Mouse (Mus musculus) intestine, postnatal 0 days (tissue): ENCODE results near the gene Nudt4. TPM values are rescaled to one million over a fixed set of nuclear protein-coding genes. Genes with fewer than 3 reads are reported as not detected.

Source experiments
- ATAC-seq: fragments of 200-750 bp; cut with Nextera tagmentation; 2 replicates; pipeline ENCODE4 v1.8.0; 2017; ENCODE audit warnings: mild to moderate bottlenecking, moderate TSS enrichment, moderate library complexity
- H3K27ac ChIP-seq: fragments of 300-500 bp; sonication (generic); 2 replicates; pipeline ENCODE4 v1.5.1; 2014; ENCODE audit warnings: mild to moderate bottlenecking, low read depth, low read length, moderate library complexity
- H3K27me3 ChIP-seq: fragments of 300-500 bp; sonication (generic); replicated peaks from 2 replicates; pipeline ENCODE4 v1.6.1; 2014; ENCODE audit warnings: low read length, mixed read lengths; ENCODE audit not compliant: control insufficient read depth, insufficient read depth
- H3K36me3 ChIP-seq: fragments of 300-500 bp; sonication (generic); 2 replicates; pipeline ENCODE4 v1.6.1; 2014; ENCODE audit warnings: mild to moderate bottlenecking, moderate library complexity; ENCODE audit not compliant: control insufficient read depth, insufficient read depth
- H3K4me1 ChIP-seq: fragments of 300-500 bp; sonication (generic); replicated peaks from 2 replicates; pipeline ENCODE4 v1.6.1; 2014; ENCODE audit warnings: antibody characterized with exemption, low read length, mixed read lengths; ENCODE audit not compliant: control insufficient read depth, insufficient read depth
- H3K4me2 ChIP-seq: fragments of 300-500 bp; sonication (generic); replicated peaks from 2 replicates; pipeline ENCODE4 v1.6.1; 2014; ENCODE audit warnings: low read depth, mild to moderate bottlenecking, moderate library complexity
- H3K4me3 ChIP-seq: fragments of 300-500 bp; sonication (generic); 2 replicates; pipeline ENCODE4 v1.5.1; 2014; ENCODE audit warnings: low read depth, low read length
- H3K9ac ChIP-seq: fragments of 300-500 bp; sonication (generic); 2 replicates; pipeline ENCODE4 v1.6.1; 2014; ENCODE audit warnings: mild to moderate bottlenecking, low read depth, low read length
- H3K9me3 ChIP-seq: fragments of 300-500 bp; sonication (generic); 2 replicates; pipeline ENCODE4 v1.6.1; 2016; ENCODE audit warnings: mixed run types; ENCODE audit not compliant: control insufficient read depth
- CTCF ChIP-seq: sonication (generic); IDR thresholded peaks from 2 replicates; pipeline ENCODE4 v1.5.1; 2016; ENCODE audit warnings: low read depth, mild to moderate bottlenecking, control low read depth, antibody characterized with exemption, moderate library complexity
- WGBS: fragments of 180-500 bp; shearing (Covaris S2); extraction: QIAGEN DNeasy Blood & Tissue Kit; methylation state at CpG from one replicate; pipeline ENCODE4 v1.1.7; 2014; 5-methylcytosine and 5-hydroxymethylcytosine counted together
- polyA plus RNA-seq: library from polyadenylated mRNA; unstranded; fragments of >200 nt; fragmentation: Nextera tagmentation; extraction: Ambion mirVana; gene quantifications from 2 replicates; pipeline ENCODE4 v1.2.1, GENCODE M21; 2015

Nudt4 gene
- polyA plus RNA-seq: 105 and 107 TPM in 2 replicates

GRCm38 (mm10) chr10:95563851-95564845 lies at the start of gene Nudt4:
Nudt4 (minus strand) TSS chr10:95564146.
- peak within 1 kb of the TSS; percentile 96 for H3K9ac ChIP-seq
- H3K4me2 ChIP-seq: peak within 1 kb of the TSS; percentile 72
- peak within 1 kb of the TSS; percentile 94 for H3K27ac ChIP-seq
- no peak for TF ChIP-seq CTCF
- no peaks in the 10 kb centered on the region for H3K4me1 ChIP-seq
- peak; percentile 94 for ATAC-seq
- H3K36me3 ChIP-seq: no peaks in the 10 kb centered on the region
- H3K27me3 ChIP-seq: no peaks in the 10 kb centered on the region
- H3K4me3 ChIP-seq: peak within 1 kb of the TSS; percentile 97
- 2% methylated on average over 49 of the region's 97 CpGs for WGBS
- H3K9me3 ChIP-seq: no peaks in the 10 kb centered on the region

DNA sequence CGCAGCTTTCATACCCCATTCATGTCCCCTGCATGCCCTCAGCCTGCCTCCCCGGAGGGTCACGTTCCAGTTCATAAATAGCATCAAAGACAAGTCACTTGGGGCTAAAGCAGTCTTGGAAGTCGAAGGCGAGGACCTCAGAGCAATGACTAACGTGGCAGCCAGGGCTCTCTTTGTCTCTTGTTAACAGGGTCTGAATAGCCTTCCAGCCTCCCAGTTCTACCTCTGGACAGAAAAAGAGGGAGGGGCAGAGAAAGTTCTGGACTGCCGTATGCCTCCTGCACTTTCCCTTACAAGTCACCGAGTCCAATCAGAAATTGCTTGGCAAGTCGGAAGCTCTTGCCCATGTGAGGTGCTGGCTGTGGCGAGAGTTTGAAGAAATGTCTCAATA lies 47.4 kb upstream of the Nudt4 start:
- ATAC-seq: no peak
- no peak overlapping the region for H3K27ac ChIP-seq

DNA sequence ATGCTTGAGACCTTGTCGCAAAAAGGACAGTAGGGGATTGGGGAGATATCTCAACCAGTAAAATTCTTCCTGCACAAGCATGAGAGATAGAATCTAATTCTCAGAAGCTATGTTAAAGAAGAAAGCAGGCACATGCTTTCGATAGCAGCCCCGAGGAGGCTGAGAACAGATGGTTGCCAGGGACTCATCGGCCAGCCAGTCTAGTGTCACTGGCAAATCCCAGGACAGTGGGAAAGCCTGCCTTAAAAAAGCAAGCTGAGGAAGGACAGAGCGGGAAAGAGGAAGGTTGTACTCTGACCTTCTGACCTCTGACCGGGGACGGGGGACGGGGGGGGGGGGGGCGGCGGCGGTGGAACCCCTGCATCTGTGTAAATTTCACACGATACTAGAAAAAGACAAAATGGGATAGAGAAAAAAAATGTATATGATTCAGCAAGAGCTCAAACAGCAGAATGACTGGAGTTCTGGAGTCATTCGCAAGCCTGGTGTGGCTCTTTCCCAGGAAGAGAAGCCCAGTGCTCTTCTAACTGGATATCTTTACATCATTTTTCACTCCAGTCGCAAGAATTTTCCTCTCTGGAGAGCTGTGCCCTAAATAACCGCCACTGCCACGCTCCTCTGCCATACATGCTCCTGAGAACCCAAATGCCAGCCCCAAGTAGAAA lies 46.9 kb upstream of the Nudt4 start:
- no peaks in the 10 kb centered on the region for H3K36me3 ChIP-seq
- no peak overlapping the region for H3K4me3 ChIP-seq
- H3K27ac ChIP-seq: no peak overlapping the region
- no peak for ATAC-seq
- no peaks in the 10 kb centered on the region for H3K4me1 ChIP-seq
- H3K9me3 ChIP-seq: no peaks in the 10 kb centered on the region
- WGBS: 48% methylated on average over 16 of the region's 16 CpGs
- H3K4me2 ChIP-seq: no peak overlapping the region
- H3K27me3 ChIP-seq: no peaks in the 10 kb centered on the region
- no peak overlapping the region for H3K9ac ChIP-seq
- no peak for TF ChIP-seq CTCF

More for the DNA sequence above, 47.4 kb upstream of the Nudt4 start:
- Histone ChIP-seq H3K9ac (no peak overlapping the region), H3K4me3 (no peak overlapping the region), H3K36me3 (no peaks in the 10 kb centered on the region), H3K4me2 (no peak overlapping the region), H3K27me3 (no peaks in the 10 kb centered on the region), H3K9me3 (no peaks in the 10 kb centered on the region), H3K4me1 (no peaks in the 10 kb centered on the region)
- 59% methylated on average over 10 of the region's 10 CpGs for WGBS
- TF ChIP-seq CTCF: no peak

DNA sequence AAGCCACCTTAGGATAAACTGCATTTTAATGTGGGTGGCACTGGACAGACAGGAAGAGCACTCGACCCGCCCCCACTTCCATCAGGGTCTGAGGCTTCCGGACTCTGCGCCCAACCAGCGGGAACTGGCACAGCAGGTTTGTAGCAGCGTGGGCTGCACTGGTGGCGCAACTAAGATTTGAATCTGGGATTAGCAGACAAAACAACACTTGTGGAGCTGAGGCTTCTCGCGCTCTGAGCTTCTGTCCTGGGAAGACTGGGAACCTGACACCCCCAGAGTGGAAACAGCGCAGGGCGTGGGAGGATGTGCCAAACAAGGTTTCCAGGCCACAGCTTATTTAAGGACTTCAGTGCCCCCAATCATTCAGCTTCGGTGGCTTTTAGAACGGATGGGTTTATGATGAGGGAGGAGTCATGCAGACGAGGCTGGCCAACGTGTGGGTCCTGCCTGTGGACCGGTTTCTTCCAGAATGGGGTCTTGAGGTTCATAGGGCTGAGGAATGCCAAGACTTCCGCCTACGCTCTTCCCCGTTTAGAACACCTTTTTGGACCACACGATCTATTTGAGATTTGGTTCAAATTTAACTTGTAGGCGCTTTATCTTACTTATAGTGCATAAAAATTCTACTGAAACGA lies 41.1 kb upstream of the Nudt4 start:
- no peak for ATAC-seq
- Histone ChIP-seq H3K27ac (no peak overlapping the region), H3K27me3 (no peaks in the 10 kb centered on the region), H3K9ac (no peak overlapping the region), H3K4me1 (no peaks in the 10 kb centered on the region), H3K4me2 (no peak overlapping the region), H3K9me3 (no peaks in the 10 kb centered on the region), H3K4me3 (no peak overlapping the region), H3K36me3 (no peaks in the 10 kb centered on the region)
- TF ChIP-seq CTCF: no peak
- 52% methylated on average over 22 of the region's 22 CpGs for WGBS

DNA sequence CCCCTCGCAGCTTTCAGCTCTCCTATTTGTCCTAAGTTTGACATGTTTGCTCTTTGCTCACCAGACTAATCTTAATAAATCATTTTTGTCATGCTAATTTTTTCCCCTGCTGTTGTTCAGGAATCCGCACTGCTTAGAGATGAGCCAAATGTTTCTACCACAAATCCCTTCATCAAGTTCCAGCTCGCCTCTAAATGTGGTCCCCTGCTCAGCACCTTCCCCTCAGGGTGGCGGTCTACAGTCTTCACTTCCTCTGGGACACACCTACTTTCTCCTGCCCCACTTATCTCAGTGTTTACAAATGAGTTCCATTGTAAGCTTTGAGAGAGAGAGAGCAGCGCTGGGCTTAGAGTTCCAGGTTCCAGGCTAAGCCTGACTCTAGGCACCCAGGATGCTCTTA lies 36.6 kb upstream of the Nudt4 start:
- H3K36me3 ChIP-seq: no peaks in the 10 kb centered on the region
- 0 out of 2 replicates have a peak, but pooled peaks have one; percentile 4 for TF ChIP-seq CTCF
- no peaks in the 10 kb centered on the region for H3K9me3 ChIP-seq
- WGBS: 25% methylated on average over 5 of the region's 5 CpGs
- no peaks in the 10 kb centered on the region for H3K4me1 ChIP-seq
- ATAC-seq: no peak
- H3K4me2 ChIP-seq: no peak overlapping the region
- H3K9ac ChIP-seq: no peak overlapping the region
- no peaks in the 10 kb centered on the region for H3K27me3 ChIP-seq
- no peak overlapping the region for H3K4me3 ChIP-seq
- H3K27ac ChIP-seq: no peak overlapping the region

DNA sequence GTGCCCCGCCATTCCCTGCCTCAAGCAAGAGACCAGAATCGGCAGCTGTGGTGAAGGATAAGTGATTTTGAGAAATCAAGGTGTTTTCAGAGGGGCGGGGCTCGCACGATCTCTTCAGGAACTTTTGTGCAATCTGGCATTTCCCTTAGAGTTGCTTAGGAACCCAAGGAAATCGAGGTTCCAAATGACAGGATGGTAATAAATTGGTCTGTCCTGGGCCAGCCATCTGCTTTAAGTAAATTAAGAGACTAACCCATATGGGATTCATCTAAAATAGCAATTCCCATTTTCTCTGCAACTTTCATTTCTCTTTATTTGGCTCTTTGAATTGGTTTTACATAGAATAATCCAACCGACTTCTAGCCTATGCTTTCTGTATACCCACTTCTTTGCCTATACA lies 35.8 kb upstream of the Nudt4 start:
- Histone ChIP-seq H3K36me3 (no peaks in the 10 kb centered on the region), H3K27ac (no peak overlapping the region), H3K9ac (no peak overlapping the region), H3K4me2 (no peak overlapping the region), H3K4me3 (no peak overlapping the region), H3K27me3 (no peaks in the 10 kb centered on the region), H3K4me1 (no peaks in the 10 kb centered on the region), H3K9me3 (no peaks in the 10 kb centered on the region)
- no peak for ATAC-seq
- no peak for TF ChIP-seq CTCF
- WGBS: 82% methylated on average over 7 of the region's 7 CpGs
